Mouse (Mus musculus) hindbrain, embryonic 16.5 days (tissue): Measurements from ENCODE around the gene Kctd10. TPM values are rescaled to one million over a fixed set of nuclear protein-coding genes. Genes with fewer than 3 reads are reported as not detected.

Experiments
- ATAC-seq: fragments of 200-750 bp; cut with Nextera tagmentation; 2 replicates; pipeline ENCODE4 v1.8.0; 2017; ENCODE audit warnings: moderate TSS enrichment, moderate library complexity
- H3K27ac ChIP-seq: fragments of 300-500 bp; sonication (generic); 2 replicates; pipeline ENCODE4 v1.5.1; 2014; ENCODE audit warnings: low read depth, mild to moderate bottlenecking, control low read depth, low read length, moderate library complexity
- H3K27me3 ChIP-seq: fragments of 300-500 bp; sonication (generic); replicated peaks from 2 replicates; pipeline ENCODE4 v1.6.1; 2014; ENCODE audit warnings: low read length; ENCODE audit not compliant: control insufficient read depth, insufficient read depth
- H3K36me3 ChIP-seq: fragments of 300-500 bp; sonication (generic); 2 replicates; pipeline ENCODE4 v1.6.1; 2014; ENCODE audit warnings: mild to moderate bottlenecking, low read length, moderate library complexity, mixed read lengths; ENCODE audit not compliant: control insufficient read depth, insufficient read depth
- H3K4me1 ChIP-seq: fragments of 300-500 bp; sonication (generic); 2 replicates; pipeline ENCODE4 v1.6.1; 2014; ENCODE audit warnings: low read depth, low read length; ENCODE audit not compliant: control insufficient read depth, insufficient read depth
- H3K4me2 ChIP-seq: fragments of 300-500 bp; sonication (generic); 2 replicates; pipeline ENCODE4 v1.6.1; 2014; ENCODE audit warnings: mild to moderate bottlenecking, low read length, control low read depth, moderate library complexity
- H3K4me3 ChIP-seq: fragments of 300-500 bp; sonication (generic); 2 replicates; pipeline ENCODE4 v1.5.1; 2014; ENCODE audit warnings: mild to moderate bottlenecking, low read length, control low read depth, moderate library complexity
- H3K9ac ChIP-seq: fragments of 300-500 bp; sonication (generic); 2 replicates; pipeline ENCODE4 v1.6.1; 2014; ENCODE audit warnings: low read depth, mild to moderate bottlenecking, control low read depth, low read length, moderate library complexity
- H3K9me3 ChIP-seq: fragments of 300-500 bp; sonication (generic); 2 replicates; pipeline ENCODE4 v1.6.1; 2014; ENCODE audit warnings: mild to moderate bottlenecking, low read length, moderate library complexity; ENCODE audit not compliant: control insufficient read depth
- WGBS: fragments of 180-500 bp; shearing (Covaris S2); extraction: QIAGEN DNeasy Blood & Tissue Kit; methylation state at CpG from one replicate; pipeline ENCODE4 v1.1.7; 2014; 5-methylcytosine and 5-hydroxymethylcytosine counted together
- microRNA-seq: library from miRNA; unstranded; fragments of <30 nt; microRNA quantifications from one replicate; pipeline ENCODE4, GENCODE M21; 2017
- polyA plus RNA-seq: library from polyadenylated mRNA; unstranded; fragments of >200 nt; fragmentation: Nextera tagmentation; extraction: Ambion mirVana; gene quantifications from 2 replicates; pipeline ENCODE4 v1.2.1, GENCODE M21; 2015

Gene Kctd10
- polyA plus RNA-seq, 1 experiment from 2014 or later, result 59.3 TPM

DNA sequence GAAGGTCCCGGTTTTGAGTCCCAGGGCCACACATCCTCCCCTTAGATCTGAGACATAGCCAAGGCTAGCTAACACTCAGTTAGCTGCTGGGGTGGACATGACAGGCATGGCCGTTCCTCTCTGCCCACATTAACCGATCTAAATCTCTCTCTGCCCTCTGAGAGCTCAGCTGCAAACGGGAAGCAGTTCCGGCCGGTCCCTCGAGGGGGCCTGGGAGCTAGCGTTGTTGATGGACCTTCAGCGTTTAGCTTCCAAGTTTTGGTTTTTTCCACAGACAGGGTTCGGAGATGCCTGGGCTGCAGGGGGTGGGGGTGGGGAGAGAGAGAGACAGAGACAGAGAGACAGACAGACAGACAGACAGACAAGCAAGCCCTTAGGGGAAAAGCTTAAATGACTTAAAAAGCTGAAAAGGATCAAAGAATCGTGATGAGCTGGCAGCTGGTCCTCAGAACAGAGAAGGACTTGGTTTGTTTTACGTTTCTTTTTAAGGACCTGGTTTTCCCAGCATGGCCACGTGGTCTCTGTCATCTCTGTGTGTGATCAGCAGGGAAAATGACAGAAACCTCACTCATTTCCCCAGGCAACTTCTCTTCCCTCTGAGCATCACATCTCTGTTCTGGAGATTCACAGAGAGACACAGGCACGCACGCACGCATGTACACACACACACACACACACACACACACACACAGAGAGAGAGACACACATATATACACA, 56.4 kb downstream of the Kctd10 start:
- Histone ChIP-seq H3K27ac (no peak overlapping the region), H3K4me3 (no peak overlapping the region), H3K4me1 (no peaks in the 10 kb centered on the region), H3K36me3 (no peaks in the 10 kb centered on the region), H3K4me2 (peak overlapping the region; percentile 20; the same call in 1 of the 2 replicates), H3K9me3 (no peaks in the 10 kb centered on the region), H3K27me3 (no peaks in the 10 kb centered on the region), H3K9ac (no peak overlapping the region)
- WGBS, result 19% methylated on average over 16 of the region's 16 CpGs
- ATAC-seq, result no peak

DNA sequence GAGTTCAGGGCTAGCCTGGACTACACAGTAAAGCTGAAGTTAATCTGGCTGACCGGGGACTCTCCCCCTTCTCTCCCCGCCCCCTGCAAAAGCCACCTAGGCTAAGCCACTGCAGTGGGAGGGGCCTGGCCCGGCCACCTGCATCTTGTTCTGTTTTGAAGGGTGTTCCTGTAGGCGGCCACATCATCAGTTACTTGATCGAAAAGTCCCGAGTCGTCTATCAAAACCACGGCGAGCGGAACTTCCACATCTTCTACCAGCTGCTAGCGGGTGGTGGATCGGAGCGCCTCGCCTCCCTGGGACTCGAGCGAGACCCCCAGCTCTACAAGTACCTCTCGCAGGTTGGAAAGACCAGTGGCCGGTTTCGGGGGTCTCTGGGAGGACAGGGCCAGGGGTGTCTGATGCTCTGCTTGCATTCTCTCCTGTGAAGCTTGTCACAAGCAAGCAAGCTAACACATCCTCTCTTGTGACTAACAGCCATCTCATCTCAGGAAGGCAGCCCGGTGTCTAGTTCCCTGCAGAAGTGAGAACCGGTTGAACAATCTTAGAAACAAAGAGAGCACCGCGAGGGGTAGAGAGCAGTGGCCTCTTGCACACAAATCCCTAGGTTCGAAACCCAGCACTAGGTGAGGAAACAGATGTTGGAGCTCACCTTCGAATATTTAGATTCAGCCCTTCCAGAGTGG, 57.1 kb downstream of the Kctd10 start:
- no peak for ATAC-seq
- no peak overlapping the region for H3K27ac ChIP-seq
- H3K4me3 ChIP-seq, result no peak overlapping the region
- WGBS, result 62% methylated on average over 25 of the region's 25 CpGs
- no peaks in the 10 kb centered on the region for H3K9me3 ChIP-seq
- H3K9ac ChIP-seq, result no peak overlapping the region
- no peak overlapping the region for H3K4me2 ChIP-seq
- H3K27me3 ChIP-seq, result no peaks in the 10 kb centered on the region
- no peaks in the 10 kb centered on the region for H3K4me1 ChIP-seq
- H3K36me3 ChIP-seq, result no peaks in the 10 kb centered on the region

Small RNAs within 50 kb of the gene (microRNA-seq; reads per million reads assigned to microRNA genes)
- not detected for gene Mir7027

Other genes starting within 250 kb of the Kctd10 start
- gene Acacb, start 234.0 kb downstream of the Kctd10 start, polyA plus RNA-seq, result 5.4 and 5.5 TPM in 2 replicates
- gene Foxn4, start 106.7 kb downstream of the Kctd10 start, polyA plus RNA-seq, result 0.11 and 0.29 TPM in 2 replicates
- 0.85 and 1.0 TPM in 2 replicates for gene Myo1h, start 91.3 kb downstream of the Kctd10 start, polyA plus RNA-seq
- 36.7 and 45.4 TPM in 2 replicates for gene Ube3b, start 99 bp upstream of the Kctd10 start, polyA plus RNA-seq
- 38.2 and 40.8 TPM in 2 replicates for gene Mmab, start 63.6 kb upstream of the Kctd10 start, polyA plus RNA-seq
- 75.8 and 86.9 TPM in 2 replicates for gene Mvk, start 63.8 kb upstream of the Kctd10 start, polyA plus RNA-seq
- 4.7 and 4.9 TPM in 2 replicates for gene Fam222a, start 187.5 kb upstream of the Kctd10 start, polyA plus RNA-seq